ENCODE assay signal across 10 mouse cellular contexts in the genomic region with DNA sequence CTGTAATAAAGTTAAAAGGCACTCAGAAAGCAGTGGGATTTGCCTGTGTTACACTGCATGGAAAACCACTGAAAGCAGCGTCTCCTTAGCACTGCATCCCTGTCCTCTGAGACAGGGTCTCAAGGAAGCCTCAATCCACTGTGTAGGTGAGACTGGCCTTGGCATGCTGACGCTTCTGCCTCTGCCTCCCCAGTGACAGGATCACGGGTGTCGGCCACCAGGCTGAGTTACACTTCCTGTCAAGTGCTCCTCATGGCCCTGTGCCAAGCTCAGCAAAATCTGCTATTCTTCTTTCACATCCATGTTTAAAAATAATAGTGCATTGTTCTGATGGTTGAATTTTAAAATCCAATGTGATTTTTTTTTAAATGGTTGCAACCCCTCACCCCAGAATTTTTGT. TPM values are rescaled to one million over a fixed set of nuclear protein-coding genes. Genes with fewer than 3 reads are reported as not detected.
DNase-seq lines count a peak whose midpoint lies in the region; ATAC-seq lines count a peak whose summit lies in the region.
"Had no signal": no experiment of that assay in that cellular context is flagged by ENCODE, and none has a peak within 500 bp of the region (broad histone marks: within the 10 kb centered on the region; RNA-seq: fewer than 3 reads in every experiment).

No protein-coding gene starts in this region.

- no peak overlapping the region for H3K4me2 ChIP-seq in embryonic facial prominence, embryonic 15.5 days (replicated peaks)
- H3K4me2 ChIP-seq in kidney, embryonic 16.5 days (replicated peaks; ENCODE audit: low read depth, low read length): no peak overlapping the region
- H3K4me2 ChIP-seq: embryonic facial prominence, embryonic 12.5 days; lung, embryonic 15.5 days had no signal

- H3K9me3 ChIP-seq in embryonic facial prominence, embryonic 15.5 days (replicated peaks): no peaks in the 10 kb centered on the region
- no peaks in the 10 kb centered on the region for H3K9me3 ChIP-seq in kidney, embryonic 16.5 days (ENCODE audit: low read length)
- H3K9me3 ChIP-seq: embryonic facial prominence, embryonic 12.5 days; lung, embryonic 15.5 days had no signal

- no peak for ATAC-seq in embryonic facial prominence, embryonic 15.5 days (ENCODE audit: insufficient number of reproducible peaks, low FRiP score, low TSS enrichment, low read depth)
- ATAC-seq in kidney, embryonic 16.5 days (ENCODE audit: low FRiP score, low TSS enrichment): no peak

- H3K36me3 ChIP-seq in embryonic facial prominence, embryonic 15.5 days: peaks cover 80% of the 10 kb centered on the region
- H3K36me3 ChIP-seq in kidney, embryonic 16.5 days (ENCODE audit: insufficient read depth, low read length): peaks cover 58% of the 10 kb centered on the region

- DNase-seq in cerebellum, adult 11 months: peak; percentile 54
- no peak for DNase-seq in cerebellum, postnatal 4 days (ENCODE audit: low spot score in 2 of 2)
- DNase-seq in ovary, postnatal 36 days (ENCODE audit: low spot score): peak; percentile 27
- no peak for DNase-seq in ovary, adult 18-20 months (ENCODE audit: low spot score)
- DNase-seq in naive thymus-derived CD4-positive, alpha-beta T cell, adult 2 months (ENCODE audit: low read depth): peak; percentile 58
- no peak for DNase-seq in retina, embryonic 14.5 days (ENCODE audit: low spot score)

- H3K4me1 ChIP-seq in embryonic facial prominence, embryonic 15.5 days: peaks cover 18% of the 10 kb centered on the region; the same call in 1 of the 2 replicates
- no peaks in the 10 kb centered on the region for H3K4me1 ChIP-seq in kidney, embryonic 16.5 days (ENCODE audit: insufficient read depth, low read length)

- H3K9ac ChIP-seq in embryonic facial prominence, embryonic 15.5 days: no peak overlapping the region
- no peak overlapping the region for H3K9ac ChIP-seq in kidney, embryonic 16.5 days (replicated peaks; ENCODE audit: low read length)
- H3K9ac ChIP-seq: embryonic facial prominence, embryonic 12.5 days; lung, embryonic 15.5 days had no signal

- WGBS in embryonic facial prominence, embryonic 15.5 days: 32% methylated on average over 4 of the region's 4 CpGs
- 52% methylated on average over 4 of the region's 4 CpGs for WGBS in kidney, embryonic 16.5 days

- no peak overlapping the region for H3K4me3 ChIP-seq in embryonic facial prominence, embryonic 15.5 days (replicated peaks)
- no peak overlapping the region for H3K4me3 ChIP-seq in kidney, embryonic 16.5 days (ENCODE audit: low read length)
- H3K4me3 ChIP-seq: embryonic facial prominence, embryonic 12.5 days; lung, embryonic 15.5 days had no signal

- H3K27ac ChIP-seq in embryonic facial prominence, embryonic 15.5 days (replicated peaks): peak overlapping the region; percentile 28; the same call in 1 of the 2 replicates
- H3K27ac ChIP-seq in kidney, embryonic 16.5 days (ENCODE audit: low read length): peak overlapping the region; percentile 36; the same call in 1 of the 2 replicates
- H3K27ac ChIP-seq: embryonic facial prominence, embryonic 12.5 days; lung, embryonic 15.5 days had no signal

- no peaks in the 10 kb centered on the region for H3K27me3 ChIP-seq in embryonic facial prominence, embryonic 15.5 days
- no peaks in the 10 kb centered on the region for H3K27me3 ChIP-seq in kidney, embryonic 16.5 days (ENCODE audit: insufficient read depth, low read length)
- H3K27me3 ChIP-seq: embryonic facial prominence, embryonic 12.5 days; lung, embryonic 15.5 days had no signal

RNA-seq across cellular contexts. Expression of a gene that starts 31.9 kb away (rescaled TPM):
- 23.1 and 23.6 TPM in 2 replicates for polyA plus RNA-seq in embryonic facial prominence, embryonic 15.5 days (2015; fragmentation: Nextera tagmentation; extraction: Ambion mirVana)
- polyA plus RNA-seq in kidney, embryonic 16.5 days (2015; fragmentation: Nextera tagmentation; extraction: Ambion mirVana): 21.9 and 24.4 TPM in 2 replicates

RNA-seq across cellular contexts. Expression of a gene that starts 32.0 kb away (rescaled TPM):
- polyA plus RNA-seq in embryonic facial prominence, embryonic 15.5 days (2015; fragmentation: Nextera tagmentation; extraction: Ambion mirVana): 297 and 314 TPM in 2 replicates
- polyA plus RNA-seq in kidney, embryonic 16.5 days (2015; fragmentation: Nextera tagmentation; extraction: Ambion mirVana): 369 and 372 TPM in 2 replicates

RNA-seq across cellular contexts. Expression of a gene that starts 41.6 kb away (rescaled TPM):
- 12.7 and 13.8 TPM in 2 replicates for polyA plus RNA-seq in embryonic facial prominence, embryonic 15.5 days (2015; fragmentation: Nextera tagmentation; extraction: Ambion mirVana)
- polyA plus RNA-seq in kidney, embryonic 16.5 days (2015; fragmentation: Nextera tagmentation; extraction: Ambion mirVana): 9.7 and 10.6 TPM in 2 replicates

Comparison
In these comparisons a context has a peak if more than half of its experiments do, and no peak if none do; other contexts are left out.
1. DNase-seq: peak in cerebellum, adult 11 months (single experiment), ovary, postnatal 36 days (single experiment) and naive thymus-derived CD4-positive, alpha-beta T cell, adult 2 months (single experiment); none in cerebellum, postnatal 4 days (0 of 2), ovary, adult 18-20 months (single experiment) and retina, embryonic 14.5 days (single experiment).